Mouse (Mus musculus): ENCODE measurements around the gene Mapk6. TPM values are rescaled to one million over a fixed set of nuclear protein-coding genes. Genes with fewer than 3 reads are reported as not detected.

Mapk6 gene
- total and polyA plus RNA-seq, 3 experiments: 19.6 to 91.0 (median 44.1) TPM

- Histone ChIP-seq H3K9ac (ENCODE audit: control insufficient read depth, low read depth, low read length, poor library complexity, severe bottlenecking) (no peak overlapping the region), H3K27me3 (ENCODE audit: control insufficient read depth in 1 of 2, insufficient read depth in 2 of 2, low read length in 2 of 2) (no peaks in the 10 kb centered on the region), H3K9me3 (replicated peaks; ENCODE audit: insufficient read depth, low read length) (no peaks in the 10 kb centered on the region), H3K4me3 (ENCODE audit: control insufficient read depth in 1 of 2, insufficient read depth in 1 of 2, low read depth in 2 of 2, low read length in 2 of 2) (no peak overlapping the region), H3K27ac (ENCODE audit: control insufficient read depth, low read depth, low read length) (no peak overlapping the region), H3K79me2 (ENCODE audit: control insufficient read depth, insufficient read depth, low read length, poor library complexity) (no peaks in the 10 kb centered on the region), H3K36me3 (ENCODE audit: control insufficient read depth in 1 of 2, insufficient read depth in 2 of 2, low read length in 2 of 2) (no peaks in the 10 kb centered on the region), H3K4me1 (ENCODE audit: control insufficient read depth in 1 of 2, insufficient read depth in 2 of 2, low read length in 2 of 2) (no peaks in the 10 kb centered on the region)
- no peak for DNase-seq (ENCODE audit: low read depth, low spot score)
- no peak for TF ChIP-seq ZNF384 (IDR thresholded peaks at IDR 0.05; ENCODE audit: low read depth, low read length)
- TF ChIP-seq MYB (IDR thresholded peaks at IDR 0.05; ENCODE audit: low read depth, low read length): no peak
- TF ChIP-seq ZKSCAN1 (IDR thresholded peaks at IDR 0.05; ENCODE audit: low read depth, low read length): no peak
- TF ChIP-seq MYC (IDR thresholded peaks at IDR 0.05; ENCODE audit: low read depth, low read length): no peak
- no peak for TF ChIP-seq MEF2A (IDR thresholded peaks at IDR 0.05; ENCODE audit: extremely low read depth, insufficient replicate concordance, low read depth, low read length, poor library complexity, severe bottlenecking)
- TF ChIP-seq UBTF (IDR thresholded peaks at IDR 0.05; ENCODE audit: borderline replicate concordance, insufficient read depth, low read depth, low read length): no peak
Observed at GRCm38 (mm10) chr9:75342433-75342832, 67.4 kb downstream of the Mapk6 start.

DNA sequence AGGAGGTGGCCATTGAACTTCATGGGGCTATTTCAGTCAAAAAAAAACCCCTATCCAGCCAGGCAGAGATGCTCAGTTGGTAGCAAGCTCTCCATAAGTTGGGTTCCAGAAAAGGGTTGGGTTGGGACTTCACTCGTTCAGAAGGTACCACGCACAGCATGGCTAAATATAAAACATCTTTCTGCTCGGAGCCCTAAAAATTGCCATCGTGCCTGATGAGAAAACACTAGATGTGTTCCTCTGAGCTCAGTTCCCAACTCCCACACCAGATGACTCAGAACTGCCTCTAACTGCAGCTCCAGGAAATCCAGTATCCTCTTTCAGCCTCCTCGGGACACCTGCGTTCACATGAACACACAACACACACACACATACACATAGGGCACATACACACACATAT lies 71.8 kb downstream of the Mapk6 start:
- TF ChIP-seq USF2 (IDR thresholded peaks at IDR 0.05; ENCODE audit: borderline replicate concordance in 1 of 2, insufficient read depth in 1 of 2, low read depth in 1 of 2, low read length in 2 of 2): no peak
- no peak for TF ChIP-seq RCOR1 (IDR thresholded peaks at IDR 0.05; ENCODE audit: low read depth, low read length)
- no peak for TF ChIP-seq NRF1 (IDR thresholded peaks at IDR 0.05; ENCODE audit: insufficient read depth, low read depth, low read length, poor library complexity, severe bottlenecking)
- TF ChIP-seq CTCF (IDR thresholded peaks at IDR 0.05 in 2 of 3, conservative IDR thresholded peaks at IDR 0.05 in 1 of 3; ENCODE audit: control insufficient read depth in 1 of 3, insufficient read depth in 1 of 3, low read depth in 2 of 3, low read length in 3 of 3, poor library complexity in 1 of 3, severe bottlenecking in 1 of 3): no peak
- TF ChIP-seq EP300 (IDR thresholded peaks at IDR 0.05; ENCODE audit: low read depth in 1 of 2, low read length in 2 of 2): no peak
- no peak for TF ChIP-seq CHD1 (IDR thresholded peaks at IDR 0.05; ENCODE audit: low read depth, low read length)
- TF ChIP-seq POLR2AphosphoS5 (IDR thresholded peaks at IDR 0.05; ENCODE audit: borderline replicate concordance, low read depth, low read length): no peak
- no peak for TF ChIP-seq TAL1 (IDR thresholded peaks at IDR 0.05; ENCODE audit: low read length)
- no peak for TF ChIP-seq JUND (IDR thresholded peaks at IDR 0.05; ENCODE audit: low read depth, low read length)
- no peaks in the 10 kb centered on the region for H3K9me3 ChIP-seq (replicated peaks; ENCODE audit: insufficient read depth, low read length)
- H3K27ac ChIP-seq (ENCODE audit: control insufficient read depth, low read depth, low read length): no peak overlapping the region
- no peak for DNase-seq (ENCODE audit: low read depth, low spot score)
- H3K4me3 ChIP-seq (ENCODE audit: control insufficient read depth in 1 of 2, insufficient read depth in 1 of 2, low read depth in 2 of 2, low read length in 2 of 2): no peak overlapping the region
- no peaks in the 10 kb centered on the region for H3K27me3 ChIP-seq (ENCODE audit: control insufficient read depth in 1 of 2, insufficient read depth in 2 of 2, low read length in 2 of 2)
- H3K4me1 ChIP-seq (ENCODE audit: control insufficient read depth in 1 of 2, insufficient read depth in 2 of 2, low read length in 2 of 2): no peaks in the 10 kb centered on the region
- H3K36me3 ChIP-seq (ENCODE audit: control insufficient read depth in 1 of 2, insufficient read depth in 2 of 2, low read length in 2 of 2): no peaks in the 10 kb centered on the region
- H3K79me2 ChIP-seq (ENCODE audit: control insufficient read depth, insufficient read depth, low read length, poor library complexity): no peaks in the 10 kb centered on the region
- no peak overlapping the region for H3K9ac ChIP-seq (ENCODE audit: control insufficient read depth, low read depth, low read length, poor library complexity, severe bottlenecking)
